Mouse (Mus musculus) small intestine, adult 2 months (tissue): ENCODE measurements around the gene Coro1b. TPM values are rescaled to one million over a fixed set of nuclear protein-coding genes. Genes with fewer than 3 reads are reported as not detected.

Source experiments
- H3K27ac ChIP-seq: fragments of 200-500 bp; 2 replicates; pipeline ENCODE4 v1.5.1; 2012; ENCODE audit warnings: low read depth, low read length, control low read depth, inconsistent platforms; ENCODE audit not compliant: insufficient read depth
- H3K27me3 ChIP-seq: fragments of 200-500 bp; 2 replicates; pipeline ENCODE4 v1.6.1; 2012; ENCODE audit warnings: mild to moderate bottlenecking, moderate library complexity, low read length, inconsistent platforms; ENCODE audit not compliant: control insufficient read depth, insufficient read depth
- H3K36me3 ChIP-seq: fragments of 200-500 bp; 2 replicates; pipeline ENCODE4 v1.6.1; 2012; ENCODE audit warnings: mild to moderate bottlenecking, low read length, control low read depth, inconsistent platforms; ENCODE audit not compliant: control insufficient read depth, insufficient read depth
- H3K4me1 ChIP-seq: fragments of 200-500 bp; 2 replicates; pipeline ENCODE4 v1.6.1; 2012; ENCODE audit warnings: low read length, inconsistent platforms, mixed read lengths; ENCODE audit not compliant: control insufficient read depth, insufficient read depth, insufficient read length
- H3K4me3 ChIP-seq: fragments of 200-500 bp; 2 replicates; pipeline ENCODE4 v1.5.1; 2012; ENCODE audit warnings: low read depth, mild to moderate bottlenecking, control low read depth, inconsistent platforms, low read length, moderate library complexity
- CTCF ChIP-seq: fragments of 200-500 bp; IDR thresholded peaks from 2 replicates; pipeline ENCODE4 v1.5.1; 2012; ENCODE audit warnings: low read depth, mild to moderate bottlenecking, control low read depth, inconsistent platforms, low read length, moderate library complexity, mixed read lengths; ENCODE audit not compliant: insufficient replicate concordance, insufficient read length; ENCODE audit errors: extremely low read depth
- POLR2A ChIP-seq: fragments of 200-500 bp; IDR thresholded peaks from 2 replicates; pipeline ENCODE4 v1.6.1; 2012; ENCODE audit warnings: low read depth, mild to moderate bottlenecking, control low read depth, inconsistent platforms, low read length, moderate library complexity
- WGBS: fragments of 180-500 bp; shearing (Covaris S2); methylation state at CpG from one replicate; pipeline ENCODE4 v1.1.7; 2018; 5-methylcytosine and 5-hydroxymethylcytosine counted together
- polyA plus RNA-seq: library from polyadenylated mRNA; depleted of rRNA; stranded (reverse); fragments of >200 nt; gene quantifications from 2 replicates; pipeline ENCODE4 v1.2.3, GENCODE M21; 2012

The Coro1b gene
- polyA plus RNA-seq, 1 experiment, result 493 TPM

DNA sequence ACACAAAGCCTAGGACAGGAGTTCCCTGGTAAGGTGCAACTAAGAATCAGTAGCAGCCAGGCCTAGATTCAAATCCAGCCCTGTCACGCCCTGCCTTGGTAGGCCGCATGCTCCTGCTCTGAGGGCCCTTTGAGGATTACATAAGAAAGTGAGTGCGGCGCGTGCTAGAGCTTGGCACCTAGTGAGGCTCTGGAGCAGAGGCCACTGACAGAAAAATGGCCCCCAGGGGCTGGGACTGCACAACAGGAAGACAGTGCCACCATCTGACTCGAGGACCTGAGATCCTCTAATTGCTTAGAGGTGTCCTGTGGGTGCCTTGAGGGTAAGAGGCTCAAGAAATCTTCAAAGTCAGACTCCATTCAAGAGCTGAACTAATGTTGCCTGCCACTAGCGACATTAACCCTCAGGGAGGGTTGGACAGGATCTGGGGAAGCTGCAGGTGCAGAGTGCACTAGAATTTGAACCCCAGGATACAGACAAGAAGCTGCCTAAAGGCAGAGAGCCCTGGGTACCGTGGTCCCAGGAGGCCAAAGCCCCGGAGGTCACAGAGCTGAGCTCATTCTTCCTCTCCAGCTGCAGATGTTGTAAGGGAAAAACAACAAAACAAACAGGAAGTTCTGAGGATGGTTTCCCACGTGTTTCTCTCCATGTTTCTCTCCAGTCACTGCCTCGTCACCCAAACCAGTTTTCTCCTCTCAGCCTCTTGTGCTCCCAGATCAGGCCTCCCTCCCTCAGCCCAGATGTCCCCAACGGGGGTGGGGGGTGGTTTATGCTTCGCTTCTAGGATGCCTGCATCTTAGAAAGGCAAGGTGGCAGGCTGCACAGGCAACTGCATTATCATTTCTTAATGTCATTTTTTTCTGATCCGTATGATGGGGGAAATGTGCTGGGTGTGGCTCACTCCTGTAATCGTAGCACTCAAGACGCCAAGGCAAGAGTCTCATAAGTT lies 3.6 kb upstream of the Coro1b start:
- H3K27me3 ChIP-seq, result no peaks in the 10 kb centered on the region
- WGBS, result 73% methylated on average over 16 of the region's 16 CpGs
- TF ChIP-seq CTCF, result no peak
- TF ChIP-seq POLR2A, result no peak
- H3K4me3 ChIP-seq, result no peak overlapping the region
- H3K27ac ChIP-seq, result peak overlapping the region; percentile 1; the same call in 1 of the 2 replicates
- H3K4me1 ChIP-seq, result peaks cover 5% of the 10 kb centered on the region
- H3K36me3 ChIP-seq, result peaks cover under 1% of the 10 kb centered on the region

DNA sequence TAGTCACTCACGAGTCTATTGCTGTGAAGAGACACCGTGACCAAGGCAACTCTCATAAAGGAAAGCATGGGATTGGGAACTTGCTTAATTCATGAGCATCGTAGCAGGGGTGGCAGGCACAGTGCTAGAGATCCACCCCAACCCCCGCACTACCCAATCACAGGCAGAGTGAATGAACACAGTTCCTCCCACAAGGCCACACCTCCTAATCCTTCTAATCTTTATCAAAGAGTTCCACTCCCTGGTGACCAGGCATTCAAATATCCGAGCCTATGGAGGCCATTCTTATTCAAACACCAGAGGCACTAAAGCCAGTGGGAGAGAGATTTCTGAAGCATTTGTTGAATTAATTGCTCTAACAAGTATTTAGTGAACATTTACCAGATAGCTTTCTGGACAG lies 2.5 kb upstream of the Coro1b start:
- peaks cover 12% of the 10 kb centered on the region for H3K36me3 ChIP-seq
- 94% methylated on average over 5 of the region's 5 CpGs for WGBS
- no peak for TF ChIP-seq POLR2A
- no peak for TF ChIP-seq CTCF

DNA sequence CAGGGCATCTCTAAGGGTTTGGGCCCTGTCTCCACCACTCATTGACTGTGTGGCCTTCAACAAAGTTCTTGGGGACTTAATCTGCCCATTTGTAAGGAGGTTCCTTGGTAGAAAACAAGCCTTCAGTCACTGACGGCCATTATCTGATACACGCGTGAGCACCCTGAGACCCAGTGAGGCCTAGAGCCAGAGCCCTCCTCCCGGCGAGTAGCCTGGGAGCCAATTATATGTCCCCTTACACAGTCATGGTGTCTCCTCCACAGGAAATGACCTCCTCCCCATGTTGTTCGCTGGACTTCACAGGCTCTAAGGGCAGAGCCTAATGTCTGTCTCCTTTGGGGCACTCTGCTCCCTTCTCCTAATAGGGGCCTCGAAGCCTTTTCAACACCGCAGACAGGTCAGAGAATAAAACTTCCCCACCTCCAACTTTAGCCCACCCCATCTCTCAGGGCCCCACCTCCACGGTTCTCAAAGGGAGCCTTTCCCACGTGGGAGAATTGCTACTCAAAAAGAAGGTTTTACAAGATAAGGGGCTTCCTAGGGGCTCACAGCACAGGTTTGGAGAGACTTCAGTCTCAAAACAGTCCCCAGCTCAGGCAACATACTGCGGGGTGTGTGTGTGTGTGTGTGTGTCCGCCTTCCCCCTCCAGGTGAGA lies 1.9 kb upstream of the Coro1b start:
- Histone ChIP-seq H3K36me3 (peaks cover 18% of the 10 kb centered on the region), H3K4me1 (peaks cover 12% of the 10 kb centered on the region), H3K4me3 (no peak overlapping the region), H3K27ac (peak overlapping the region; percentile 2; the same call in 1 of the 2 replicates), H3K27me3 (no peaks in the 10 kb centered on the region)
- 86% methylated on average over 12 of the region's 12 CpGs for WGBS
- TF ChIP-seq CTCF, result no peak
- TF ChIP-seq POLR2A, result no peak

More for the DNA sequence above, 2.5 kb upstream of the Coro1b start:
- no peaks in the 10 kb centered on the region for H3K27me3 ChIP-seq
- peaks cover 12% of the 10 kb centered on the region for H3K4me1 ChIP-seq
- no peak overlapping the region for H3K27ac ChIP-seq
- no peak overlapping the region for H3K4me3 ChIP-seq

DNA sequence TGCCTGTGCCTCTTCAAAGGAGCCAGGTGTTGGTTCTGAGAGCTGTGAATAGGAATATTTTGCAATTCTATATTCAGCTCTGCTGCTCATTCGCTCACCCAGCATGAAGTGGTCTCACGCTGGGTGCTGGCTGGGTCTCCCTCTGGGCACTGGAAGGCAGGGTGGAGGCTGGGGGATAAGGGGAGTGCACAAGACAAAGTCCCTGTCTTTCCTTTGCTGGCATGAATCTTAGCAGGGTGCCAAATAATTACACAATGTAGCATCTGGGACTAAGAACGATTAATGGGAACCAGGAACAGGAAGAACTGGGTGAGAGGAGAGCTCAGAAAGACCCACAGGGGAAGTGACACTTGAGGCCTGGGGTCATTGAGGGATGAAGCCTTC lies 1.4 kb upstream of the Coro1b start:
- Histone ChIP-seq H3K4me3 (no peak overlapping the region), H3K27me3 (no peaks in the 10 kb centered on the region), H3K36me3 (peaks cover 22% of the 10 kb centered on the region), H3K27ac (peak overlapping the region; percentile 2; the same call in 1 of the 2 replicates), H3K4me1 (peaks cover 12% of the 10 kb centered on the region)
- WGBS, result 77% methylated on average over 3 of the region's 3 CpGs
- no peak for TF ChIP-seq POLR2A
- TF ChIP-seq CTCF, result no peak

DNA sequence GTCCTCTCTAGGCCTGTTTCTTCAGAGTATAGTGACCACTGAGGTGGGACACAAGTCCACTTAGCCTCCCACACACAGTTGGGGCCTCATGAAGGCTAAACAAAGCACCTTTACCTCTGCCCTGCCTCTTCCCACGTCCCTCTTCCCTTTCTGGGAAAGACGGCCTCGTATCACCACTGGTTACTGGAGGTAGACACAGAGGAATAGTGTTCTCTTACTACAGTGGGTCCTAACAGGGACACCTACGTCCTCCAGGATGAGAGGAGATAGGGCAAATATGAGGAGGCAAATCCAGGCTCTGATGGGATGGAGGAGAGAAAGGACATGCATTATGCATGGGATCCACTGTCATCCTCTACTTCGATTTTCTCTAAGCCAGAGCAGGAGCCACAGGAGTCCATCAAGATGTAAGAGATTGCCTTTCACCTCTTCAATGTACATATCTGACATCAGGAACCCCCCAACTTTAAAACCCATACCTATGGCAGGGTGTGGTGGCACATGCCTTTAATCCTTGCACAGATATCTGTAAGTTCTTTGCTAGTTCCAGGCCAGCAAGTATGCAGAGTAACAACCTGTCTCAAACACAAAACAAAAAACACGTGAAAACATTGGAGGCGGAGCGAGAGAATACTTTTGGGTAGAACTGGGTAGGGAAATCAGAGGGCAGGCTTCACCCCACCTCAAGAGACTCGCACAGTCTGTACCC lies 483 bp upstream of the Coro1b start:
- H3K4me3 ChIP-seq, result peak overlapping the region; percentile 94
- H3K36me3 ChIP-seq, result peaks cover 31% of the 10 kb centered on the region
- no peak for TF ChIP-seq POLR2A
- no peak for TF ChIP-seq CTCF
- 40% methylated on average over 9 of the region's 9 CpGs for WGBS
- H3K27me3 ChIP-seq, result no peaks in the 10 kb centered on the region
- H3K4me1 ChIP-seq, result peaks cover 12% of the 10 kb centered on the region
- no peak overlapping the region for H3K27ac ChIP-seq

- TF ChIP-seq POLR2A, result no peak
- TF ChIP-seq CTCF, result no peak
- H3K4me3 ChIP-seq, result peak overlapping the region; percentile 94
- H3K4me1 ChIP-seq, result peaks cover 12% of the 10 kb centered on the region
- H3K27me3 ChIP-seq, result no peaks in the 10 kb centered on the region
- peak overlapping the region; percentile 86 for H3K27ac ChIP-seq
- H3K36me3 ChIP-seq, result peaks cover 40% of the 10 kb centered on the region
- WGBS, result under 1% methylated on average over 8 of the region's 8 CpGs
Measured at GRCm38 (mm10) chr19:4148819-4149218, 400 bp downstream of the Coro1b start.
